Mouse (Mus musculus) liver (tissue): Measurements from ENCODE around the gene Fam131c.

Experiments used
- DNase-seq: peaks from one replicate; pipeline ENCODE4 v3.0.0-alpha.2; 2020; ENCODE audit warnings: mixed read lengths

Gene Fam131c

DNA sequence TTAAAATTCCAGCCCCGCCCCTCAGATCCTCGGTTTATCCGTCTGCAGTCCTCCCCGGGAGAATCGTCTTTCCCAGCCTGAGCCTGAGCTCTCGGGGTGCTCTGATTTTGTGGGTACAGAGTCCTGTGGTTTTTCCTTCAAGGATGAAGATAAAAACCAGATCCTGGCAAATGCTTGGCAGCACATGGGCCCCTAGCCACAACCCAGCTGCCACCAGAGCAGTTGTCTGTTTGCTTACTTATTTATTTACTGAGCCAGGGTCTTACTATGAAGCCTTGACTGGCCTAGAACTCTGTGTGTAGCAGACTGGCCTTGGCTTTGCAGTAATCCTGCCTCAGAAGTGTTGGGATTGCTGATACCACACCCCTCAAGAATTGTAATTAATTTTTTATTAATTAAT lies 8.8 kb upstream of the Fam131c start:
- no peak for DNase-seq

DNA sequence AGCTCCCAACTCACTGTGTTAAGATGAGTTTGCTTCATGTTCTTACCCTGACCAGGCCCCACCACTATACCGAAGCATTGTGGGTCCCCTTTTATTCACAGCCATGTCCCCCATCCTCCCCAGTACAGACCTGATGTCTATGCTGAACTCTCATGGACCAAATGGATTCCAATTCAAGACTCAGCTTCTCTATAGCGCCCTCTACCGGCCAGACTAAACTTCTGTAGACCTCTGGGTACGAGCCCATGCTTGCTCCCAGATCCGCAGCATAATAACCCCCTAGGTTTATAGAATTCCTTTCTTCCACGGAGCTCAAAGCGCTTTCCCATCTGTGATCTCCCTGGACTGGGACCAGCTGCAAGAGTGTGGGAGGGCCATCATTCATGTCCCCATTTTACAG lies 7.2 kb upstream of the Fam131c start:
- DNase-seq: peak; percentile 61

DNA sequence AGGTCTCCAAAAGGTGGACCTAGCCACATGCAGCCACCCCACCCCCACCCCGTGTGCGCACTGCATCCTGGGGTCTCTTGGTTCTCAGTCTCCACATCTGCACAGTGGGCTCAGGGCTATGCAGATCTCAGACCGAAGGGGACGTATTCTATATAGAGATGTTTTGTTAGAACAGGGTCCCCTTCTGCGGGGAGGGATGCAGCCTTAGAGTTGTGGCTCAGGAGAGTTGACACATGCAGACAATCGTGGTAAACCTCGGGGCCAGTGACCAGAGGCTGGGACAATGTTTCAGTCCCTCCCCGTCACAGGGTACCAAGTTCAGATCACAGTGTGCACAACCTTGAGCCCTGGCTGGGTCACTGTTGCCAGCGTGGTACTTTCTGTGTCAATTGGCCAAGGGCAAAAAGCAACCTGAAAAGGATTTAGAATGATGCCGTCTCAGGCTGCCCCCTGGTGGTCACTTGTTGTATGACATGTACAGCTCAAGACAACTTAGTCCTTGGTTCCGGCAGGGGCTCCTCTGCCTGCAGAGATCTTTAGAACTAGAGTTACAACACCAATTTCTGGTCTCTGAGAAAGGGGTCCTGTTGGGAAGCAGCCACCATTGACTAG lies 5.0 kb upstream of the Fam131c start:
- DNase-seq: peak; percentile 78

DNA sequence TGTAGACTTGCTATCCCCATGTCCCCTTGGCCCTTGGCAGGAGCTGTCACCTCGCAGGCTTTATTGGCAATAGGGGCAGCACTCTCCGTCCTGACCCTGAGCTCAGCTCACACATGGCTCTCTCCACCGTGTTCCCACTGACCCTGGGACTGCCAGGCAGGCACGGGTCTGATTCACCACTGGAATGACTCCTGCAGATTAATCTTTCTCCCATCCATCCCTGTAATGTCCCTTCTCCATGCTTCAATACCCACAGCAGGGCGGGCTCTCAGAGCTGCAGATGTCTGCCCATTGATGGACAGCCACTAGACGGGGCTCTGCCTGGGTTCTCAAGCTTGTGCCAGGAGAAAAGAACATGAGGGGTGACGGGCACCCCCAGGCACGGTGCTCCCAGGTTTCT lies 2.9 kb upstream of the Fam131c start:
- no peak for DNase-seq

- no peak for DNase-seq
Observed at GRCm38 (mm10) chr4:141365876-141366275, 2.1 kb upstream of the Fam131c start.

GRCm38 (mm10) chr4:141372426-141372825 lies 4.4 kb downstream of the Fam131c start:
- DNase-seq: no peak

- DNase-seq: no peak
Observed at GRCm38 (mm10) chr4:141379674-141380073, 11.7 kb downstream of the Fam131c start.

- peak; percentile 40 for DNase-seq
Observed at GRCm38 (mm10) chr4:141382406-141382805, 14.4 kb downstream of the Fam131c start.

- peak; percentile 66 for DNase-seq
Observed at GRCm38 (mm10) chr4:141385275-141385674, 17.3 kb downstream of the Fam131c start.

- DNase-seq: no peak
Observed at GRCm38 (mm10) chr4:141386150-141386549, 18.1 kb downstream of the Fam131c start.

DNA sequence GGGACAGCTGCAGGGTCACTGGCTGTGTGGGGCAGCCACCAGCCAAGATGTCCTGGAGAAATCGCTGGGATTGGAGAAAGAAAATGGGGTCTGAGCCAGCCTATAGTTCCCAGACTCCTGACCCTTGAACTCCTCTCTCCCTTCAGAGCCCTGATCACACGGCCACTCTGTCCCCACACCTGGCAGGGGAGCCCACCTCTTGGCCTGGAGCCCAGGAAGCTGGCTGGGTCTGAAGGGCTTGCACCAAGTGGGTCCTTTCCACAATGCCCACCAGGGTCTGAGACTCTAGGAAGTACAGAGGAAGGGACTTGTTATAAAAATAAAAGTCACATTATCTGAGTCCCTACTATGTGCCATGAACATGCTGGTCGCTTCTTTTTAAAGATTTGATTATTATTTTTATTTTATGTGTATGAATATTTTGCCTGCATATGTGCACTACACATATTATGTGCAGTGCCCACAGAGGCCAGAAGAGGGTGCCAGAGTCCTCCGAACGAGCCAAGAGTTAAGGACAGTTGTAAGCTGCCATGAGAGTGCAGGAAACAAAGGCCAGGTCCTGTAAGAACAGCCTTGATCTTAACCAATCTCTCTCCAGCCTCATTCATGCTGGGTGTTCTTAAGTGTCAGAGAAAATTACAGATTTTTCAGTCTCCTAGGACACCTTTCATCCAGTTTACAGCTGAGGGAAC lies 19.2 kb downstream of the Fam131c start:
- peak; percentile 74 for DNase-seq

DNA sequence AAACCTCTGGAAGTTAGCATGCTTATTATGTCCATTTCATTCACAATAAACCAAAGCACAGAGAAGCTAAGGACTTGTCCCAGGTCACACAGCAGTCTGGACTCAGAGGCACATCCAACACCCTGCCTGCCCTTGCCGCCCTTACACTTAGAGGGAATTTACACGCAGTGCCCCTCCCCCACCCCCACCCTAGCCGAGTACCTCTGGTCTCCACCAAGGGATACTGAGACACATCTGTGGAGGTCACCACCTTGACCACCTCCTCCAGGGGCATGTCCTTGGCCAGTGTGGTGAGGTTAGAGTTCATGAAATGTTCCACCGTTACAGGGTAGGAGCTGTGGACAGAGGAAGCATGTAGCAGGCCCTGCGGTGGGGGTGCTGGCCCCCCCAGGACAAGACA lies 19.9 kb downstream of the Fam131c start:
- no peak for DNase-seq

DNA sequence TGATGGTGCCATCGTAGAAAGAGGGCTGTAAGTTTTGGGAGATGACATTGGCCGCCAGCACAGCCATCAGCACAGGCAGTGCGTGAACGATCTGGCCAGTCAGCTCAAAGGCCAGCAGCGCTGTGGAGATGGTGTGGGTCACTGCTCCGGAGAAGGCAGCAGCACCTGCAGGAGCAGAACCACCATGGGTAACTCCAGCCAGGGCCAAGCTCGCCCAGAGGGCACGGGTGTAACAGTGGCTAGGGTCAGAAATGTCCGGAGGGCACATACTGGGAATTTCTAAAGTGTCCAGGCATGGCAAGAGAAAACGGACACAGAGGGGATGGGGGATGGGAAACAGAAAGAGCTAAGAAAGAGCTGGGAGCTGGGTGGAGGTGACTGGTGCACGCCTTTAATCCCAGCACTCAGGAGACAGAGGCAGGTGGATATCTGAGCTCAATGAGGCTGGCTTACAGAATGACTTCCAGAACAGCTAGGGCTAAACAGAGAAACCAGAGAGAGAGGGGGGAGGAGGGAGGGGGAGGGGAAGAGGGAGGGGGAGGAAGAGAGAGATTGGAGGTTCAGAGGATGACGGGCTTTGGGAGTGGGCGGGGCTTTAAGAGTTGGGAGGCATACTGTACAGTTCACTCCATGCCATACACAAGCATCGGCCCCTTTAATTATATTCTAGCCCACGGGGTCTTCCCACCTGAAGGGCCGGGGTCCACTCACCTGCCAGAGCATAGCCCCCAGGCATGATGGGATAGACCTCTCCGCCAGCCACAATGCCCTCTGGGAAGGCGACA lies 21.5 kb downstream of the Fam131c start:
- no peak for DNase-seq

DNA sequence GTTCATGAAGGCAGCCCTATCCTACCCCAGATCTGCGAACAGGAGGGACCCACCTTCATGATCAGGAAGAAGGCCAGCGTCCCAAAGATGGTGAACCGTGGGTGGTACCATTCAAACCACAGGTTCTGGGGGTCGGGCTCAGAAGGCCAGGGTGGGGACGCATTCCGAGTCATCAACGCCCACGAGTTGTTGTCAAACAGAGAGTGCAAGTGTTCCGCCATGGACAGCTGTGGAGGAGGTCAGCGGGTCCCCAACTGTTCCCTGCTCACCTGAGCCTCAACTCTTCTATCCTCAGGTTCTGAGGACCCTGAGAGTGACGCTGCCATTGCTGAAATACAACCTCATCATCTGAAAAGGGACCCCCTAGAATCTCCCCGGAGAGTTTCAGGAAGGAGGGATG lies 23.3 kb downstream of the Fam131c start:
- DNase-seq: no peak

GRCm38 (mm10) chr4:141394751-141395150 lies 26.7 kb downstream of the Fam131c start:
- DNase-seq: peak; percentile 15

DNA sequence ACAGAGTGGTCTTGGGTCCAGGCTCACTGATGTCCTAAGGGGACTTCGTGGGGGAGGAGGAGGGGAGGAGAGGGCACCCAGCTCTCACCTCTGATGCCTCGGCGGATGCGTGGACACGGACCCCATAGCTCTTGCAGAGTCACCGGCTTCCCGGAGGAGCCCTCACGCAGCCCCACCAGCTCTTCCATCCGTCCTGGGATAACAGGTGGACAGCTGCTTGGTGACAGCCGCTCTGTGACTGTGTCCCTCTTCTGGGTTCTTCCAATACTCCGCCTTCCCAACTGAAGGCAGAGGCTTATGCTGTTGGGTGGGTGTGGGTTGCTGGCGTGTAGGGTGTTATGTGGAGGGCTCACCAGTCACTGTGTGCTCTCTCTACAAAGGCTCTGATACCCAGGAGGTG lies 29.8 kb downstream of the Fam131c start:
- no peak for DNase-seq

GRCm38 (mm10) chr4:141398545-141398944 lies 30.5 kb downstream of the Fam131c start, which contains the start of gene Clcnka:
Clcnka (minus strand) TSS chr4:141398724.
- DNase-seq: no peak

DNA sequence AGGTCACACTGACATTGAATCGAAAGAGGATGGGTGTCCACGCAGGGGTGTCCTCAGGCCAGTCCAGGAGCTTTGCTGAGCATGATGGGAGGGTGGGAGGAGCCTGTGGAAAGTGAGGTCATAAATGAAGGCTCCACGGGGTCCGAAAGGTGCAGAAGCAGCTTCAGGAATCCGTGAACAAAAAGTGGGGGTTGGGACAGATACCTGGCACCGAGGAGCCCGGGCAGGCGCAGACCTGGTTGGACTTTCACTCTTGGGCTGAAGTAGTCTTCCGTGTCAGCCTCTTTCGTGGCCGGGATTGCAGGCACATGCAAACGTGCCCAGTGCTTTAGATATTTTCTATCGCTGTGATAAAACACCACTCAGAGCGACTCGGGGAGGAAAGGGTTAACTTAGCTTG lies 32.2 kb downstream of the Fam131c start:
- no peak for DNase-seq

- peak; percentile 79 for DNase-seq
Observed at GRCm38 (mm10) chr4:141404518-141405313, 36.7 kb downstream of the Fam131c start.

GRCm38 (mm10) chr4:141405314-141405622 lies 37.2 kb downstream of the Fam131c start:
- no peak for DNase-seq

DNA sequence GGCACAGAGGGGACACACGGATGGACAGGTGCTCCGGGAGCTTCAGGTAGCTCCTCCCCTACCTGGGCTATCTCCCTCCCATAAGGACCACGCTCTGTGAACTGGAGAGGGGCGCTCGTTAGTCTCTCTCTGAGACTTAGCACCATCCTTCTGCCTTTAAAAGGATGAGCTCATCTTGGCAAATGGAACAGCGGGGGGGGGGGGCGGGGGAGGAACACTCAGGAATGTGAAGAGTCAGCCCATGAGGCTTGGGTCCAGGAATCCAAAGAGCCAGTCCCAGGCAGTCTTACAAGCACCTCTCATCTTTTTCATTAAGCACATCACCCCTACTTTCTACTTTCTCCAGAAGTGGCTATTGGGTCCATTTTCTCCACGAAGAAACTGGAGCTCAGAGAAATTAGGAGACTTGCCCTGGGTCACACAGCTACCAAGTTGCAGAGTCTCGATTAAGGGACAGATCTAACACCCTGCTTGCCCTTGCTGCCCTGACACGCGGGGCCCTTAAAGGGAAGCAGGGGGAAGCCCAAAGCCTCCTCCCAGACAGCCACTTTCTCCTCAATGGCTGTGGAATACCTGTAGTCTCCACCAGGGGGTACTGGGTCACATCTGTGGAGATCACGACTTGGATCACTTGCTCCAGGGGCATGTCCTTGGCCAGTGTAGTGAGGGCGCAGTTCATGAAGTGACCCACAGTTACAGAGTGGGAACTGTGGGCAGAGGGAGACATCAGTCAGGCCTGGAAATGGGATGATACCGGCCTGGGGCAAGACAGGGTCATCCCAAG lies 38.7 kb downstream of the Fam131c start:
- DNase-seq: peak; percentile 26

- no peak for DNase-seq
Observed at GRCm38 (mm10) chr4:141408577-141408976, 40.6 kb downstream of the Fam131c start.
